Mouse (Mus musculus) erythroblast, embryonic 14.5 days (primary cell): ENCODE results near the gene Slc2a4.

ENCODE experiments used
- GATA1 ChIP-seq: IDR thresholded peaks from 2 replicates; pipeline ENCODE4 v1.6.1; 2012; ENCODE audit warnings: low read length, inconsistent platforms, mixed read lengths
- TAL1 ChIP-seq: IDR thresholded peaks from 3 replicates; pipeline ENCODE4 v1.6.1; 2012; ENCODE audit warnings: low read length, inconsistent platforms, mixed read lengths

GRCm38 (mm10) chr11:69904311-69904710 lies 43.7 kb downstream of the Slc2a4 start:
- TF ChIP-seq GATA1 (no peak), TAL1 (no peak)
